Mouse (Mus musculus): ENCODE data around the gene Olfm3. TPM values are rescaled to one million over a fixed set of nuclear protein-coding genes. Genes with fewer than 3 reads are reported as not detected.

Olfm3 gene
- polyA plus RNA-seq, 1 experiment: 4.3 TPM

DNA sequence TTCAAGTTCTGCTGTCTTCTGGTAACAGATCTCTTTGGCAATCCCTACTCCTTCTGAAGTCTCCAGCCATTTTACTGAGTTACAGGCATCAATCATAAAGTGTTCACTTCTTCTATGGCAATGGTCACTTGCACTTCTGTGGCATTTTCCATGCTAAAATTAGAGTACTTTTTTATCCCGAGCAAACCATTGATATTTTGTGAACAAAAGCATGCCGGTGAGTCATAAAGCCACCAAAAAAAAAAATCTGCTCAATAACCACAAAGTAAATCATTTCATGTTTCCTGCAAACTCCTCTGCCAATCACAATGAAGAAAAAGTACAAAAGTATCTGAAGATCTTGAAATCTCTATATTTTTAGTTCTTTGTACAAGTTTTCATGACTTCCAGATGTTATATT lies 26.5 kb downstream of the Olfm3 start:
- Histone ChIP-seq H3K4me3 (ENCODE audit: insufficient read depth, low read depth, low read length) (no peak overlapping the region), H3K36me3 (ENCODE audit: control insufficient read depth, insufficient read depth, low read length) (no peaks in the 10 kb centered on the region), H3K4me1 (ENCODE audit: control insufficient read depth, insufficient read depth, low read length) (no peaks in the 10 kb centered on the region), H3K27me3 (replicated peaks; ENCODE audit: control insufficient read depth, insufficient read depth, low read length) (no peaks in the 10 kb centered on the region), H3K27ac (ENCODE audit: insufficient read depth, low read depth, low read length) (no peak overlapping the region)
- WGBS: 55% methylated on average over 2 of the region's 2 CpGs
- DNase-seq: no peak
- TF ChIP-seq POLR2A (IDR thresholded peaks at IDR 0.05; ENCODE audit: low read depth, low read length) (no peak), CTCF (conservative IDR thresholded peaks at IDR 0.05; ENCODE audit: insufficient read depth, insufficient read length, low read depth, low read length) (no peak)

DNA sequence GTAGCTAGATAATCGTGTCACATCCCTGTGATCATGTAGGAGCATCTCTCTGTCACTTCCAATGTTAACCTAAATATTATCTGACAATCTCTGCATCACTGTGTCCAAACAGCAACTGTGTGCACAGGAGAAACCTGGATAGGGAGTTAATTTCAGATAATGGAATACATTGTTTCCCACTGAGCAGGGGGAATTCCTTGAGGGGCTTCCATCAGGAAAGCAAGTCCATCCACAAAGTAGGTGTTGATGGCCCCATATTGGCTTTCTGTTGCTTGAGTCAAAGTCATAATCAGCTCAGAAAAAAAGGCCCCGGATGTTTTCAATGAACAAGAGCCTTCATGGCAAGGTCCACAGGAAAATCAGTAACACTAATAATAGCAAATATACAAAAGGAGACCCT lies 26.9 kb downstream of the Olfm3 start:
- 77% methylated on average over 2 of the region's 2 CpGs for WGBS
- no peaks in the 10 kb centered on the region for H3K4me1 ChIP-seq (ENCODE audit: control insufficient read depth, insufficient read depth, low read length)
- no peak overlapping the region for H3K27ac ChIP-seq (ENCODE audit: insufficient read depth, low read depth, low read length)
- H3K27me3 ChIP-seq (replicated peaks; ENCODE audit: control insufficient read depth, insufficient read depth, low read length): no peaks in the 10 kb centered on the region
- no peak overlapping the region for H3K4me3 ChIP-seq (ENCODE audit: insufficient read depth, low read depth, low read length)
- no peaks in the 10 kb centered on the region for H3K36me3 ChIP-seq (ENCODE audit: control insufficient read depth, insufficient read depth, low read length)
- DNase-seq: no peak
- no peak for TF ChIP-seq POLR2A (IDR thresholded peaks at IDR 0.05; ENCODE audit: low read depth, low read length)
- no peak for TF ChIP-seq CTCF (conservative IDR thresholded peaks at IDR 0.05; ENCODE audit: insufficient read depth, insufficient read length, low read depth, low read length)

DNA sequence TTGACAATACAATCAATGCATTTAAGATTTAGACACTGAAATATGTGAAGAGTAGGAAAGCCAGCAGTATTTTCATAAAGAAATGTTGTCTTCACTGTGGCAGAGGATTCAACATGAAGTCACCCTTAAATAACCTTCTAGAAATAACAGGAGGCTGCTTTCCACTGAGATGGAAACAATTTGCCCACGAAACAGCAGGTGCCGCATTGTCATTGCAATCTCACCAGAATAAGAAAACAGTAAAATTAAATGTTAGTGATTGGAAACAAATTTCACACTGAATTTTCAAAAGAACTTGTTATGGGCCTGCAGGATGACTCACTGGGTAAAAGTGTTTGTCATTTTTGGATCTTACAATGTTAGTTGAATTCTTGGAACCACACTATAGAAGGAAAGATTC lies 29.0 kb downstream of the Olfm3 start:
- DNase-seq: no peak
- Histone ChIP-seq H3K4me1 (ENCODE audit: control insufficient read depth, insufficient read depth, low read length) (no peaks in the 10 kb centered on the region), H3K4me3 (ENCODE audit: insufficient read depth, low read depth, low read length) (no peak overlapping the region), H3K36me3 (ENCODE audit: control insufficient read depth, insufficient read depth, low read length) (no peaks in the 10 kb centered on the region), H3K27me3 (replicated peaks; ENCODE audit: control insufficient read depth, insufficient read depth, low read length) (no peaks in the 10 kb centered on the region; the same call in 1 of the 2 replicates), H3K27ac (ENCODE audit: insufficient read depth, low read depth, low read length) (no peak overlapping the region)
- TF ChIP-seq POLR2A (IDR thresholded peaks at IDR 0.05; ENCODE audit: low read depth, low read length) (no peak), CTCF (conservative IDR thresholded peaks at IDR 0.05; ENCODE audit: insufficient read depth, insufficient read length, low read depth, low read length) (no peak)
- 86% methylated on average over 2 of the region's 2 CpGs for WGBS

DNA sequence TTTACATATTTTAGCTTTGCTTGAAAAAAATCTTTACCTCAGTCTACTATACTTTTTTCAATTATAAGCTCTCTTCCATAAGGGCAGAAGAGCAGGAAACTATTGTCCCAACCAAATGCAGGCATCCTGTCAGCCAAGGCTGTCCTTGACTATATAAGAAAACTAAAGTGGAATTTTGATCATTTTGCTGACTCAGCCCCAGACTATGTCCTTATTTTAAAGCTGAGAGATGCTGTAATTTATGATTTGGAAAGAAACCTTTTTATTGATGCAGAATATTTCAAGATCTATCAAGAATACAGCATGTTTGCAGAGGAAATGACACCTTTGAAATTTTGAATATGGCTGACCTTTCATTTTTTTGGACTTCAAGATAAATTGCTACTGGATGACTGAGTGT lies 51.0 kb downstream of the Olfm3 start:
- Histone ChIP-seq H3K27ac (ENCODE audit: insufficient read depth, low read depth, low read length) (no peak overlapping the region), H3K27me3 (replicated peaks; ENCODE audit: control insufficient read depth, insufficient read depth, low read length) (no peaks in the 10 kb centered on the region), H3K4me1 (ENCODE audit: control insufficient read depth, insufficient read depth, low read length) (no peaks in the 10 kb centered on the region), H3K4me3 (ENCODE audit: insufficient read depth, low read depth, low read length) (no peak overlapping the region), H3K36me3 (ENCODE audit: control insufficient read depth, insufficient read depth, low read length) (no peaks in the 10 kb centered on the region)
- TF ChIP-seq CTCF (conservative IDR thresholded peaks at IDR 0.05; ENCODE audit: insufficient read depth, insufficient read length, low read depth, low read length): no peak
- no peak for TF ChIP-seq POLR2A (IDR thresholded peaks at IDR 0.05; ENCODE audit: low read depth, low read length)
- no peak for DNase-seq

DNA sequence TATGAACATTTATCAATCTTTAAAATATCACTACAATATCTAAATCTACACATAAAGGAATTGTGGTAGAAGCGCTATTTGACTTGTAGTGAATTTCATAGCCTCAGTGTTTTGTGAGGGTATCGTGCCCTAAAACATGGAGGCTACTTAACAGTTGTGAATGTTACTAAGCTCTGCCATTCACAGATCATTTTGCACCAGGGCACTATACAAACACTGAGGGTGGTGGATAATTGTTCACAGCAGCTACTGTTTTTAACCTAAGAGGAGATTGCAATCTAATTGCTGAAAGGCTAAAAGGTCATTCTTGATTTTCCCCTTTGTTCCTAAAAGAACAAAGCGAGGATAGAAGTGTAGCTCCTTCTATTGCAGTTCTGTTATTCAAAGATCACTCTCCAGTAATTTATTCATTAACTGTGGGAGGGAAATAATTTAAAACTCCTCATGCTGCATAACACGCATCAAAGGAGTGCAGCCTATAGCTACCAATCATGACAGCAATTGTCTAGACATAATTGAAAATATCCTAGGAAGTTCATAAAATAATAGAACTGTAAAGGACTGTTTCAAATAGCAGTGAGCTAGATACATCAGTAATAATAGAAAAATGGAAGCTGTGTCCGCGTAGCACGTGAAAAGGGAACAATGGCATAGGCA lies 55.6 kb downstream of the Olfm3 start:
- no peaks in the 10 kb centered on the region for H3K36me3 ChIP-seq (ENCODE audit: control insufficient read depth, insufficient read depth, low read length)
- WGBS: 64% methylated on average over 7 of the region's 7 CpGs
- H3K27ac ChIP-seq (ENCODE audit: insufficient read depth, low read depth, low read length): no peak overlapping the region
- TF ChIP-seq POLR2A (IDR thresholded peaks at IDR 0.05; ENCODE audit: low read depth, low read length): no peak
- no peaks in the 10 kb centered on the region for H3K4me1 ChIP-seq (ENCODE audit: control insufficient read depth, insufficient read depth, low read length)
- no peak for DNase-seq
- no peaks in the 10 kb centered on the region for H3K27me3 ChIP-seq (replicated peaks; ENCODE audit: control insufficient read depth, insufficient read depth, low read length)
- H3K4me3 ChIP-seq (ENCODE audit: insufficient read depth, low read depth, low read length): no peak overlapping the region

DNA sequence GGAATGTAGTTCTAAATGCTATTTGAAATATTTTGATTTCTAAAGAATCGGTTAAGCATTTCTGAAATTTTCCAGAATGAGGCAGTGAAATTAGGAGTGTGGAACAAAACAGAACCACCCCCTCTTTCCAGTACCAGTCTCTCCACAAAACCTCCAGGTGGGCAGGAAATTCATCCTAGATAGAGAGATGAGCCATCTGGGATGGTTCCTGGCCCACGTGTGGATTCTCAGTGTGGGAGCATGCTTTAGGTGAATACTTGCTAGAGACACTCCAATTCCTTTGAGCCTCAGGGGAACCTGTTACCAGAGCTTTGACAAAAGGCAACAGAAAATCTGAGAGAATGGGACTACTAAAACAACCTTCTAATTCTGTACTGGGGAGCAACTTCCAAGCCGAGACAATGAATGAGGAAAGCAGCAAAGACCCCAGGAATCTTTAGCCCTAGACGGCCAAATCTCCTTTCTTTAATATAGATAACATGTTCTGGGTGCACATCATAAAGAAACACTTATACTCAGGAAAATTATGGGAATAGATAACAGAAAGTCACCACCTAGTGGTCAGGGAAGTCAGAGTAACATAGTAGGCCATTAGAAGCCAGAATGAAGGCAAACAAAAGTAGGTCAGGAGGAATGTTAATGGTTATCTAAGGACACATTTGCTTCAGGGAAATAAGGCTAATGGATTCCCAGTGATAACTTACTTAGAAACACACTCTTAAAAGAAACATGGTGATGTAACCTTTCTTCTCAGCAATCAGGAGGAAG lies 58.6 kb downstream of the Olfm3 start:
- Histone ChIP-seq H3K4me1 (ENCODE audit: control insufficient read depth, insufficient read depth, low read length) (no peaks in the 10 kb centered on the region), H3K27me3 (replicated peaks; ENCODE audit: control insufficient read depth, insufficient read depth, low read length) (no peaks in the 10 kb centered on the region), H3K4me3 (ENCODE audit: insufficient read depth, low read depth, low read length) (no peak overlapping the region), H3K27ac (ENCODE audit: insufficient read depth, low read depth, low read length) (no peak overlapping the region), H3K36me3 (ENCODE audit: control insufficient read depth, insufficient read depth, low read length) (no peaks in the 10 kb centered on the region)
- 76% methylated on average over 4 of the region's 4 CpGs for WGBS
- DNase-seq: peak; percentile 14
- no peak for TF ChIP-seq POLR2A (IDR thresholded peaks at IDR 0.05; ENCODE audit: low read depth, low read length)
- TF ChIP-seq CTCF (conservative IDR thresholded peaks at IDR 0.05; ENCODE audit: insufficient read depth, insufficient read length, low read depth, low read length): no peak

DNA sequence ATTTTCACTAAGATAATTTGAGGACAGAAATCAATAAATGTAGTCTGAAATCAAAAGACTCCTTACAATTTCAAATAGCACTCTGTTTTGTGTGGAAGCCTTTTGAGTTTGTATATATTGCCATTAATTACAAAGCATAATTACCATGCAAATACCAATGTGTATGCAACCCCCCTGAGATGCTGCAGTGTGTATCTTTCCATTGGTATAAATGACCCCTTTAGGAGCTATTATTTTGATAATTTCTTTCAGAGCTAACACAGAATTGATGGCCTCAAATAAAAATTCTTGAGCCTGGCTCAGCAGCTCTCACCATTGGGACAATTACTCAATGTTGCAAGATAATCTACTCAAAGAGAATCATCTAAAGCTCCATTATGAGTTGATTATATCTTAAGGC lies 67.3 kb downstream of the Olfm3 start:
- no peak for DNase-seq
- no peaks in the 10 kb centered on the region for H3K4me1 ChIP-seq (ENCODE audit: control insufficient read depth, insufficient read depth, low read length)
- H3K36me3 ChIP-seq (ENCODE audit: control insufficient read depth, insufficient read depth, low read length): no peaks in the 10 kb centered on the region
- no peak overlapping the region for H3K4me3 ChIP-seq (ENCODE audit: insufficient read depth, low read depth, low read length)
- TF ChIP-seq POLR2A (IDR thresholded peaks at IDR 0.05; ENCODE audit: low read depth, low read length) (no peak), CTCF (conservative IDR thresholded peaks at IDR 0.05; ENCODE audit: insufficient read depth, insufficient read length, low read depth, low read length) (no peak)
- H3K27me3 ChIP-seq (replicated peaks; ENCODE audit: control insufficient read depth, insufficient read depth, low read length): no peaks in the 10 kb centered on the region
- H3K27ac ChIP-seq (ENCODE audit: insufficient read depth, low read depth, low read length): no peak overlapping the region

Data from kidney, adult 2 months (tissue).